Mouse (Mus musculus) mouse embryonic stem cell (cell line): ENCODE results near the gene E2f8.

Experiments
- in situ Hi-C, 2 experiments: fragments of 300-500 bp; cut with MboI; formaldehyde crosslinking; loops; 1 replicate in 1 of 2; 3 replicates in 1 of 2; pipeline ENCODE4 v1.14.3; 2019 to 2020; ENCODE audit warnings: low sequenced_read_pairs in 2 of 2, low pct_unique_long_range_greater_than_20kb in 1 of 2, mixed read lengths in 1 of 2; ENCODE audit not compliant: unreplicated experiment in 1 of 2

E2f8 gene

GRCm38 (mm10) chr7:48881486-48881885 lies at the start of gene E2f8:
E2f8 (minus strand) TSS chr7:48881596.
- in situ Hi-C loops = no loop called here

DNA sequence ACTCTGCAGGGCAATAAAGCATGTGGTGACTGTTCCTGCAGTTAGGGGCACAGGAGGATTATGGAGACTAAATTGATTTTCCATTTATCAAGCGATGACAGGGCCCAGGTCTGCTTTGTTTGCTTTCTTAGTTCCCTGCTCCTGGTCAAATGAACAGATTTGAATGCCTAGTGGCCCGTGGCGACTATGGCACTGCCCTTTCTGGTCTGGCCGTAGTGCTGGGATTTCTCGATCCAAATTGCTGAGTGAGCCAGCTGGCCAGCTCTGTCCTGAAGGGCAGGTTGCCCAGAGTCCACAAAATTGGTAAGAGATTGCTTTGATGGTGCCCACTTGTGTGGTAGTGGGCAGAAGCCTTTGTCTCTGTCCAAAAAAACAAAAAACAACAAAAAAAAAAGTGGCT lies 49.0 kb upstream of the E2f8 start:
- in situ Hi-C loops = no loop called here

- in situ Hi-C loops = no loop called here
Measured at GRCm38 (mm10) chr7:48928364-48928763, 47.0 kb upstream of the E2f8 start.

DNA sequence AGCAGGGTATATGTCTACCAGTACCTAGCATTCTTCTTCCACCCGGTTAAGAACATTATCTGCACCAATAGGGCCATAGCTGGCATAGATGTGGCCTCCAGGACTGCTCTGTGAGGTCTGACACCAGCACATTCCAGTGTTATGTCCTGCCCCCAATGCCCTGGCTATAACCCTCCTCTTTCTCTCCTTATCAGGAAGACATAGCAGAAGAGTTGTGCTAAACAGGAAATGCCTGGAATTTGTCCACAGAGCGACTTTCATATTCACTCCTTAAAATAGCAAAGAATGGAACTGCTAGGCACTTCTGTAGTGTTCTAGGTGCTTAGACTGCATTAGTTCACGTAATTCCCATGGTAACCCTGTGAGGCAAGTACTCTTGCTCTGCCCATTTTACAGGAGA lies 43.8 kb upstream of the E2f8 start:
- in situ Hi-C loops = no loop called here

- in situ Hi-C loops = no loop called here
Measured at GRCm38 (mm10) chr7:48923620-48924019, 42.2 kb upstream of the E2f8 start.

GRCm38 (mm10) chr7:48918389-48918788 lies 37.0 kb upstream of the E2f8 start:
- in situ Hi-C loops = no loop called here

GRCm38 (mm10) chr7:48917988-48918387 lies 36.6 kb upstream of the E2f8 start:
- in situ Hi-C loops = no loop called here

GRCm38 (mm10) chr7:48917463-48917862 lies 36.1 kb upstream of the E2f8 start:
- in situ Hi-C loops = no loop called here

DNA sequence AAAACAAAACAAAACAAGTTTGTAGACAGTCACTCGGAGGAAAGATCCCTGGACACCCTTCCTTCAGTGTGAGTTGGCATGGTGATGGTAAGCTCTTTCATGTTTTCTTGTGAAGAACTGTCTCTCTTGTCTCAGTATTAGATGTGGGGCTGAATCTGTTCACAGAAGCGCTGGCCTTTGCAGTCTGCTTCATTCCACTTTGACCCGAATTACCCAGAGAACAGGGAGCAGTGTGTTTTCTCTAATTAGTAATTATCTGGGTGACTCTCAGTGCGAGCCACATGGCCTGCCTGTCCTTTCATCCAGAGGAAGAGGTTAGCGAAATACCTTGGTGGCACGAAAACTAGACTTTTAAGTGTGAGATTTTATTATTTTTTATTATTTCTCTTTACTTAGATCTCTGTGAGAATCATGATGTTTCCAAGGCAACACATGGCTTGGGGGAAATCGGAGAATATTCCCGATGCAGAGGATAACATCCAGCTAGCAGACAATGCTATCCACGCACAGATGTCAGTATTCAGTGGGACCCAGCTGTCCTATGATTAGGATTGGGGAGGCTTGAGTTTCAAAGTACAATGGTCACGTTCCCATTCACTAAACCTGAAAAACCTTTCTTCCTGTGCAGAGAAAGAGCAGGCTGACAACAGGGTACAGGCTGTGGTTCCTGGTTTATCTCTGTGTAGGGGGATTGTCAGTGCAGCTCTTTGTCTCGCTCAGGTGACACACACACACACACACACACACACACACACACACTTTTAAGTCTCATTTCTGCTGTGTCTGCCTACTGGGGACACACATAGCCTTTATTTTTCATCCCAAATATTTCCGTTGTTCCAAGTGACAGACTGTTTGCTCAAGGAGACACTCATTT lies 33.5 kb upstream of the E2f8 start:
- in situ Hi-C loops = no loop called here

- in situ Hi-C loops = no loop called here
Measured at GRCm38 (mm10) chr7:48911146-48911545, 29.8 kb upstream of the E2f8 start.

- in situ Hi-C loops = no loop called here
Measured at GRCm38 (mm10) chr7:48910282-48910681, 28.9 kb upstream of the E2f8 start.

DNA sequence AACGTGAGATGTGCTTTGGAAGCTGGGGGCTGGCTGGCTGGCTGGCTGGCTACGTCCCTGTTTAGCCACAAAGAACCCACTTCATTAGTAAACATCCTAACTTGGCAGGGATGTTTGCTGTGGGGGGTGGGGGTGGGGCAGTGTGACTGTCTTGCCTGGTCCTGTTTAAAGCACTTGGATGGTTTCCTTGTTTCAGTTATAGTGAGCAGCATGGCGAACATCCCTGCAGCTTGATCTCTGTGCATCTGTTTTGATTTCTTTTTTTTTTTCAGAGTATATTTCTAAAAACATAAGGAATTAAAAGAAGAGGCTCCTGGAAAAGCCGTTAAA lies 27.9 kb upstream of the E2f8 start:
- in situ Hi-C loops = no loop called here

- in situ Hi-C loops = no loop called here
Measured at GRCm38 (mm10) chr7:48908521-48909341, 27.3 kb upstream of the E2f8 start, which contains the start of gene Nav2. Nav2 (plus strand) TSS chr7:48908716.

DNA sequence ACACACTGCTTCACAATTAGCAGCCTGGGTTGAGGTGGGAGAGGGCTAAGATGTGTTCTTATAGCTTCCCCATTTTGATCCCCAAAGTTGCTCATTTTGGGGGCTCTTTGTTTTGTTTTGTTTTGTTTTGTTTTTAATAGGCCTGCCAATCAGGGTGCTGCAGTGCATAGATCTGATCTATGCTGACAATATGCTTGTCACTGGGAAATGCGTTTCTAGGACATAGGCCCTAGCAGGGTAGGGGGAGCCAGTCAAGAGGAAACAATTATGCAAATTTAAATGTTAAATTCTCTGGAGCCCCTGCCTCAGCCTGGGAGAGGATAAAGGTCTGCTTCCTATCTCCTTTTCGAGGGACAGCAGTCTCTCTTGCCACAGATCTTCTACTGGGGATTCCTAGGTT lies 21.1 kb upstream of the E2f8 start:
- in situ Hi-C loops = no loop called here

DNA sequence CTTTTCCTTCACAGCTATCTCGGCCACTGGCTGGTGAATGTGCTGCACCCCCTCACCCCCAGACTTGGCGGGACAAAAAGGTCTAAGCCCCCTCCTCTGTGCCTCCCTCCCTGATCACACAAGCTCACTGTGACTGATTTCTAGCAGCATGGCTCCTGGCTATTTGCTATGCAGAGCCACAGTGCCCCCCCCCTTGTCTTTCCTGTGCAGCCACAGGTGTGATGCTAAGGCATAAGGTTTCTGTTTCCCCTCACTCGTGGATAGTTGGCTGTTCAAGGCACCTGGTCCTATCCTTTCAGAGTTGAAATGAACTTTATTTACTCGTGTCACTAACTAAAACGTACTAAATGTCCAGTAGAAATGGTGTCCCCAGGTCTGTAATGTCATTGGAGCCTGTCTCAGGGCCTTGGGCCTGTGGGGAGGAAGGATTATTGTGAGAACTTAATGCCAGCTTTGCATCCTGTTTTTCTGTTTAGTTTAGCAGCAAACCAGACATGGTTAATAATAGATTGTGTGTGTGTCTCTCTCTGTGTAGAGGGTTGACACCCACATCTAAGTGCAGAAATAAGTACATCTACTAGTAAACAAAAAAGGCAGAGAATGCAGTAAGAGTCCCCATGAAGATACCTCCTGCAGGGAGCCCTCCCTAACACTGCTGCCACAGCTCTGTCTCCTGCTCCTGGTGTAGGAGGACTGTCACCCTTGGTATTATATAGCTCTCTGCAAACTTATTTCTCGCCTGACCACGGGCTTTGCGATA lies 19.2 kb upstream of the E2f8 start:
- in situ Hi-C loops = no loop called here

- in situ Hi-C loops = no loop called here
Measured at GRCm38 (mm10) chr7:48898416-48898815, 17.0 kb upstream of the E2f8 start.

- in situ Hi-C loops = no loop called here
Measured at GRCm38 (mm10) chr7:48897539-48898163, 16.3 kb upstream of the E2f8 start.

- in situ Hi-C loops = no loop called here
Measured at GRCm38 (mm10) chr7:48896051-48896450, 14.7 kb upstream of the E2f8 start.

DNA sequence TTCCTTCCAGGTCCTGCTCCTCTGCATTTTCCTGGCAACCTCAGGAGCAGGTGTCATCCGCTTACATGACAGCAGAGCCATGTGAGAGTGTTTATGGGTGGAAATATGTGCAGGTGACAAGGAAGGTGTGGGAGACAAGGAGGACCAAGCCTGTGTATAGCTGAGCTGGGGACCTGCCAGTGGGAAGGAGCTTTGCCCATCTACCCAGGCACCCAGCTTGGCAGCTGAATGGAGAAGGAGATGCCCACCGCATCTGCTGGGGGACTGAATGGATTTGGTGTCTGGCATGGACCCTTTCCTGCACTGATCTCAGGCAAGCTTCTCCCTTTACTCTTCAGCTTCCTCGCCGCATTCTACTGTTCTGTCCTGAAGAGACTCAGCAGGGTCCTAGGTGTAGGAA lies 14.1 kb upstream of the E2f8 start:
- in situ Hi-C loops = no loop called here
